In the genomic region with DNA sequence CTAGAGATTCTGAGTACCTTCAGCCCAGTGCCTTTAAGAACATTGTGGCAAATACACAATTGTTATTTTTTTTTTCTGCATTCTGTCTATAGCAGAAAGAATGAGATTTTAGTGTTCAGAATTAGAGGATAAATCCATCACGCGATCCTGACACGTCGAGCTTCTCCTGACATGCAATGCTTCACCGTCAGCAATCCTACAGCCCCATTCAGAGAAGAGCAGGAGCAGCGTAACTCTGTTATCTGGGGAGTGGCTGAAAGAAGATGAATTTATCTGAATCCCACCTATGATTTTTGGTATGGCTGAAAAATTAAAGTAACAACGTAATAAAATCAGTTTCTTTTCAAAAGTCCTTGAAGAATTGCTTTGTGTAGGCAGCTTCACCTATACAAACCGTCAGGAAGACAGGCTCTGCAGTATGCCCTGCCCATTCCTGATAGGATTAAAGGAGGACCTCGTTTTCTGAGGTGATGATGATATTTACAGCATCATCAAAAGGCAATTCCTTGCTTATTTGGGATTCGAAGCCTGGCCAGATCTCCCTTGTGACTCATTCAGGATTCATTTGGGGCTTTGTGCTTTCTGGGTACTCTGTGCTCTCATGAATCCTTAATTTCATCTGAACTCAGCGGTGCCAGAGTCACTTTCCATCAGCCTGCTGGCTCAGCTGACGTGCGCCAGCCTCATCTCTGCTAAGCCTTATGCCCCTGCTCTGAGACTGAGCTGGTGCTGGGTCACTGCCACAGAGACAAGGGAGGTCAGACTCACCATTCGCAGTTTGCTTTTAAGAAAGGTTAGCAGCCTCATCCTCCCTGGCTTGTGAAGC, we compare ENCODE assay signal across 9 mouse cellular contexts.
DNase-seq lines count a peak whose midpoint lies in the region; ATAC-seq lines count a peak whose summit lies in the region.
"Had no signal": no experiment of that assay in that cellular context is flagged by ENCODE, and none has a peak within 500 bp of the region (broad histone marks: within the 10 kb centered on the region; RNA-seq: fewer than 3 reads in every experiment).

No protein-coding gene starts in this region.

- peak overlapping the region; percentile 48 for H3K4me2 ChIP-seq in forebrain, embryonic 16.5 days (ENCODE audit: low read length)
- H3K4me2 ChIP-seq in midbrain, embryonic 13.5 days (replicated peaks): peak overlapping the region; percentile 54
- H3K4me2 ChIP-seq: liver, embryonic 15.5 days had no signal

- DNase-seq in cerebellum, postnatal 10 days: peak; percentile 82 to 86
- peak; percentile 38 for DNase-seq in 3T3-L1 (ENCODE audit: low read depth, low spot score)
- DNase-seq in gastrocnemius, postnatal 4 days (ENCODE audit: low spot score in 2 of 2): no peak
- DNase-seq in heart, embryonic 10.5 days (ENCODE audit: low spot score): no peak
- DNase-seq in natural killer cell, adult 2 months (ENCODE audit: low spot score in 2 of 2): no peak

- H3K9me3 ChIP-seq in forebrain, embryonic 16.5 days (ENCODE audit: control insufficient read depth, low read length): no peaks in the 10 kb centered on the region
- no peaks in the 10 kb centered on the region for H3K9me3 ChIP-seq in midbrain, embryonic 13.5 days
- H3K9me3 ChIP-seq in heart, embryonic 10.5 days: no peaks in the 10 kb centered on the region
- H3K9me3 ChIP-seq: liver, embryonic 15.5 days had no signal

- peak overlapping the region; percentile 3; the same call in 1 of the 2 replicates for H3K4me3 ChIP-seq in forebrain, embryonic 16.5 days (replicated peaks; ENCODE audit: low read length)
- H3K4me3 ChIP-seq in midbrain, embryonic 13.5 days (replicated peaks): peak overlapping the region; percentile 26
- H3K4me3 ChIP-seq in heart, embryonic 10.5 days: no peak overlapping the region
- H3K4me3 ChIP-seq: liver, embryonic 15.5 days had no signal

- WGBS in forebrain, embryonic 16.5 days: 33% methylated on average over 14 of the region's 14 CpGs
- whole genome bisulfite sequencing in midbrain, embryonic 13.5 days: 26% methylated on average over 14 of the region's 14 CpGs
- 73% methylated on average over 14 of the region's 14 CpGs for WGBS in heart, embryonic 10.5 days

- H3K4me1 ChIP-seq in forebrain, embryonic 16.5 days (replicated peaks; ENCODE audit: control insufficient read depth, insufficient read depth, low read length): peaks cover 17% of the 10 kb centered on the region
- H3K4me1 ChIP-seq in midbrain, embryonic 13.5 days (replicated peaks): peaks cover 36% of the 10 kb centered on the region
- no peaks in the 10 kb centered on the region for H3K4me1 ChIP-seq in heart, embryonic 10.5 days
- H3K4me1 ChIP-seq: liver, embryonic 15.5 days had no signal

- peak overlapping the region; percentile 22 for H3K9ac ChIP-seq in forebrain, embryonic 16.5 days (replicated peaks; ENCODE audit: low read depth, low read length)
- H3K9ac ChIP-seq in midbrain, embryonic 13.5 days (replicated peaks): peak overlapping the region; percentile 46
- H3K9ac ChIP-seq: liver, embryonic 15.5 days had no signal

- H3K36me3 ChIP-seq in forebrain, embryonic 16.5 days (ENCODE audit: control insufficient read depth, insufficient read depth): no peaks in the 10 kb centered on the region
- no peaks in the 10 kb centered on the region for H3K36me3 ChIP-seq in midbrain, embryonic 13.5 days
- H3K36me3 ChIP-seq in heart, embryonic 10.5 days: no peaks in the 10 kb centered on the region
- H3K36me3 ChIP-seq: liver, embryonic 15.5 days had no signal

- peak overlapping the region; percentile 91 for H3K27ac ChIP-seq in forebrain, embryonic 16.5 days (ENCODE audit: low read length)
- H3K27ac ChIP-seq in midbrain, embryonic 13.5 days: peak overlapping the region; percentile 97
- no peak overlapping the region for H3K27ac ChIP-seq in heart, embryonic 10.5 days
- H3K27ac ChIP-seq: liver, embryonic 15.5 days had no signal

- ATAC-seq in cerebellum, adult (ENCODE audit: insufficient number of reproducible peaks, low FRiP score, low TSS enrichment): no peak
- peak; percentile 63 for ATAC-seq in forebrain, embryonic 16.5 days
- peak; percentile 76 for ATAC-seq in midbrain, embryonic 13.5 days

- H3K27me3 ChIP-seq in forebrain, embryonic 16.5 days (replicated peaks; ENCODE audit: control insufficient read depth, insufficient read depth, low read length): no peaks in the 10 kb centered on the region
- H3K27me3 ChIP-seq in midbrain, embryonic 13.5 days: no peaks in the 10 kb centered on the region
- no peaks in the 10 kb centered on the region for H3K27me3 ChIP-seq in heart, embryonic 10.5 days (ENCODE audit: insufficient read depth, poor library complexity, severe bottlenecking)
- H3K27me3 ChIP-seq: liver, embryonic 15.5 days had no signal

Comparison
In these comparisons a context has a peak if more than half of its experiments do, and no peak if none do; other contexts are left out.
1. DNase-seq: peak in cerebellum, postnatal 10 days (2 of 2) and 3T3-L1 (single experiment); none in gastrocnemius, postnatal 4 days (0 of 2), heart, embryonic 10.5 days (single experiment) and natural killer cell, adult 2 months (0 of 2).